Mouse (Mus musculus): ENCODE results near the gene Dbndd2. TPM values are rescaled to one million over a fixed set of nuclear protein-coding genes. Genes with fewer than 3 reads are reported as not detected.

Dbndd2 gene
- total RNA-seq (2017), result 1.6 TPM in 1 of 2 replicates, not detected in the other

- ATAC-seq (replicated peaks in 1 of 2; ENCODE audit: insufficient read depth in 1 of 2, low FRiP score in 2 of 2, low TSS enrichment in 1 of 2, low read depth in 1 of 2, poor library complexity in 2 of 2, severe bottlenecking in 2 of 2), result 0 out of 4 replicates have a peak, but pooled peaks of 1 of the 2 experiments have one; percentile 2
Observed at GRCm38 (mm10) chr2:164485681-164486257, at the start of gene Dbndd2. Gene Dbndd2, plus strand, starts transcription at chr2:164486106.

- ATAC-seq (replicated peaks in 1 of 2; ENCODE audit: insufficient read depth in 1 of 2, low FRiP score in 2 of 2, low TSS enrichment in 1 of 2, low read depth in 1 of 2, poor library complexity in 2 of 2, severe bottlenecking in 2 of 2), result no peak
Observed at GRCm38 (mm10) chr2:164436215-164436913, 49.5 kb upstream of the Dbndd2 start.

GRCm38 (mm10) chr2:164436961-164437360, 48.9 kb upstream of the Dbndd2 start:
- ATAC-seq (replicated peaks in 1 of 2; ENCODE audit: insufficient read depth in 1 of 2, low FRiP score in 2 of 2, low TSS enrichment in 1 of 2, low read depth in 1 of 2, poor library complexity in 2 of 2, severe bottlenecking in 2 of 2), result no peak

GRCm38 (mm10) chr2:164437710-164438109, 48.2 kb upstream of the Dbndd2 start:
- ATAC-seq (replicated peaks in 1 of 2; ENCODE audit: insufficient read depth in 1 of 2, low FRiP score in 2 of 2, low TSS enrichment in 1 of 2, low read depth in 1 of 2, poor library complexity in 2 of 2, severe bottlenecking in 2 of 2), result no peak

GRCm38 (mm10) chr2:164438257-164438656, 47.6 kb upstream of the Dbndd2 start:
- ATAC-seq (replicated peaks in 1 of 2; ENCODE audit: insufficient read depth in 1 of 2, low FRiP score in 2 of 2, low TSS enrichment in 1 of 2, low read depth in 1 of 2, poor library complexity in 2 of 2, severe bottlenecking in 2 of 2), result no peak

GRCm38 (mm10) chr2:164439001-164439421, 46.9 kb upstream of the Dbndd2 start:
- ATAC-seq (replicated peaks in 1 of 2; ENCODE audit: insufficient read depth in 1 of 2, low FRiP score in 2 of 2, low TSS enrichment in 1 of 2, low read depth in 1 of 2, poor library complexity in 2 of 2, severe bottlenecking in 2 of 2), result no peak

GRCm38 (mm10) chr2:164440314-164440713, 45.6 kb upstream of the Dbndd2 start:
- no peak for ATAC-seq (replicated peaks in 1 of 2; ENCODE audit: insufficient read depth in 1 of 2, low FRiP score in 2 of 2, low TSS enrichment in 1 of 2, low read depth in 1 of 2, poor library complexity in 2 of 2, severe bottlenecking in 2 of 2)

- peak; percentile 85 to 92 for ATAC-seq (replicated peaks in 1 of 2; ENCODE audit: insufficient read depth in 1 of 2, low FRiP score in 2 of 2, low TSS enrichment in 1 of 2, low read depth in 1 of 2, poor library complexity in 2 of 2, severe bottlenecking in 2 of 2)
Observed at GRCm38 (mm10) chr2:164441155-164441554, 44.8 kb upstream of the Dbndd2 start.

- no peak for ATAC-seq (replicated peaks in 1 of 2; ENCODE audit: insufficient read depth in 1 of 2, low FRiP score in 2 of 2, low TSS enrichment in 1 of 2, low read depth in 1 of 2, poor library complexity in 2 of 2, severe bottlenecking in 2 of 2)
Observed at GRCm38 (mm10) chr2:164441731-164442130, 44.2 kb upstream of the Dbndd2 start.

- no peak for ATAC-seq (replicated peaks in 1 of 2; ENCODE audit: insufficient read depth in 1 of 2, low FRiP score in 2 of 2, low TSS enrichment in 1 of 2, low read depth in 1 of 2, poor library complexity in 2 of 2, severe bottlenecking in 2 of 2)
Observed at GRCm38 (mm10) chr2:164442315-164443050, 43.4 kb upstream of the Dbndd2 start.

GRCm38 (mm10) chr2:164443051-164443437, 42.9 kb upstream of the Dbndd2 start:
- ATAC-seq (replicated peaks in 1 of 2; ENCODE audit: insufficient read depth in 1 of 2, low FRiP score in 2 of 2, low TSS enrichment in 1 of 2, low read depth in 1 of 2, poor library complexity in 2 of 2, severe bottlenecking in 2 of 2), result peak in 1 of 2 experiments; percentile 35; a peak in 1 of 4 replicates

GRCm38 (mm10) chr2:164443460-164444000, 42.4 kb upstream of the Dbndd2 start, which contains the start of gene Sdc4:
Gene Sdc4, minus strand, starts transcription at chr2:164443887.
- ATAC-seq (replicated peaks in 1 of 2; ENCODE audit: insufficient read depth in 1 of 2, low FRiP score in 2 of 2, low TSS enrichment in 1 of 2, low read depth in 1 of 2, poor library complexity in 2 of 2, severe bottlenecking in 2 of 2), result no peak

- no peak for ATAC-seq (replicated peaks in 1 of 2; ENCODE audit: insufficient read depth in 1 of 2, low FRiP score in 2 of 2, low TSS enrichment in 1 of 2, low read depth in 1 of 2, poor library complexity in 2 of 2, severe bottlenecking in 2 of 2)
Observed at GRCm38 (mm10) chr2:164444701-164445100, 41.2 kb upstream of the Dbndd2 start.

- no peak for ATAC-seq (replicated peaks in 1 of 2; ENCODE audit: insufficient read depth in 1 of 2, low FRiP score in 2 of 2, low TSS enrichment in 1 of 2, low read depth in 1 of 2, poor library complexity in 2 of 2, severe bottlenecking in 2 of 2)
Observed at GRCm38 (mm10) chr2:164445399-164446085, 40.4 kb upstream of the Dbndd2 start.

GRCm38 (mm10) chr2:164446086-164446469, 39.8 kb upstream of the Dbndd2 start:
- ATAC-seq (replicated peaks in 1 of 2; ENCODE audit: insufficient read depth in 1 of 2, low FRiP score in 2 of 2, low TSS enrichment in 1 of 2, low read depth in 1 of 2, poor library complexity in 2 of 2, severe bottlenecking in 2 of 2), result no peak

- no peak for ATAC-seq (replicated peaks in 1 of 2; ENCODE audit: insufficient read depth in 1 of 2, low FRiP score in 2 of 2, low TSS enrichment in 1 of 2, low read depth in 1 of 2, poor library complexity in 2 of 2, severe bottlenecking in 2 of 2)
Observed at GRCm38 (mm10) chr2:164448140-164448539, 37.8 kb upstream of the Dbndd2 start.

GRCm38 (mm10) chr2:164448921-164449320, 37.0 kb upstream of the Dbndd2 start:
- ATAC-seq (replicated peaks in 1 of 2; ENCODE audit: insufficient read depth in 1 of 2, low FRiP score in 2 of 2, low TSS enrichment in 1 of 2, low read depth in 1 of 2, poor library complexity in 2 of 2, severe bottlenecking in 2 of 2), result no peak
